Mouse (Mus musculus): ENCODE data around the gene Arl15. TPM values are rescaled to one million over a fixed set of nuclear protein-coding genes. Genes with fewer than 3 reads are reported as not detected.

The Arl15 gene
- polyA plus RNA-seq, 1 experiment from 2014 or later = 3.7 TPM

DNA sequence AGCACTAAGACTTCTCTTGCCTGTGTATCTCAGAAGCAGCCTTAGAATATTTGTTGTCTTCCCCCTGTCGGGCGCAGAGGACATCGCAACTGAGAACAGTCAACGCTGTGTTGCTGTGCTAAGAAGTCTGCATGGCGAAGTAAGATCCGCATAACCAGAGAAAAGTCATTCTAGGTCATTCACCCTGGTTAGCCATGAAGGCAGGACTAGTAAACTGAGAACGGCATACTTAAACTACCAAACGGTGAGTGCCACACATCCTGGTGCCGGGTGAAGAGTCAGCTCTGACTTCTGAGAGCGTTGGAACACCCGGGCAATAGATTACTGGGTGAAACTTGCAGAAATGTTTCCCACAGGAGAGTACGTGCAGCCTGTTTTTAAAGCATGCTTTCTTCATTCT lies 320.3 kb downstream of the Arl15 start:
- WGBS = 92% methylated on average over 12 of the region's 12 CpGs
- H3K4me2 ChIP-seq (replicated peaks; ENCODE audit: low read depth) = no peak overlapping the region
- DNase-seq (ENCODE audit: low spot score) (no peak), ATAC-seq (ENCODE audit: low FRiP score, low TSS enrichment) (no peak)
- no peak for TF ChIP-seq EP300 (optimal IDR thresholded peaks at IDR 0.05)
- TF ChIP-seq CTCF (IDR thresholded peaks at IDR 0.05; ENCODE audit: low read depth) = no peak
- H3K27me3 ChIP-seq (ENCODE audit: control insufficient read depth, insufficient read depth, low read length) = no peaks in the 10 kb centered on the region
- no peak overlapping the region for H3K4me3 ChIP-seq (ENCODE audit: low read depth, low read length)
- no peak overlapping the region for H3K27ac ChIP-seq (replicated peaks)
- H3K4me1 ChIP-seq (replicated peaks; ENCODE audit: control insufficient read depth, insufficient read depth) = no peaks in the 10 kb centered on the region
- no peaks in the 10 kb centered on the region for H3K9me3 ChIP-seq (ENCODE audit: control insufficient read depth, low read length)
- no peak overlapping the region for H3K9ac ChIP-seq (ENCODE audit: low read length)
- H3K36me3 ChIP-seq (ENCODE audit: control insufficient read depth, insufficient read depth, low read length) = no peaks in the 10 kb centered on the region

DNA sequence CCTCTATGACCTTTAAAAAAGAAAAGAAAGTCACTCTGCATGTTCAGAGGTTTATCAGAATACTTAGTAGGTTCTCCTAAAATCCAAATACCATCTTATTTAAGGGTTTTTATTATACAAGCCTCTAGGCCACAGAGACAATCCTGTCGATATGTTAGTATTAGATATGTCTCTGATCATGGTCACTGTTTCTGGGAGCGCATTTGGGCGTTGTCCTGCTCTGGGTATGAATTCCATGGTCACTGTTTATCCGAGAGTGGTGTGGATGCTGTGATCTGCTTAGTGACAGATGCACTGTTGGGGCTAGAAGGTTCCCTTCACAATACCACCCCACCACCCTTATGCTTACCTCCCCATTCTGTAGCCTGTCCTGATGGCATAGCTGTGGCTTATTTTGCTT lies 320.8 kb downstream of the Arl15 start:
- Histone ChIP-seq H3K4me2 (replicated peaks; ENCODE audit: low read depth) (no peak overlapping the region), H3K27ac (replicated peaks) (no peak overlapping the region), H3K4me3 (ENCODE audit: low read depth, low read length) (no peak overlapping the region), H3K4me1 (replicated peaks; ENCODE audit: control insufficient read depth, insufficient read depth) (no peaks in the 10 kb centered on the region), H3K9ac (ENCODE audit: low read length) (no peak overlapping the region), H3K9me3 (ENCODE audit: control insufficient read depth, low read length) (no peaks in the 10 kb centered on the region), H3K27me3 (ENCODE audit: control insufficient read depth, insufficient read depth, low read length) (no peaks in the 10 kb centered on the region), H3K36me3 (ENCODE audit: control insufficient read depth, insufficient read depth, low read length) (no peaks in the 10 kb centered on the region)
- ATAC-seq (ENCODE audit: low FRiP score, low TSS enrichment) (no peak), DNase-seq (ENCODE audit: low spot score) (no peak)
- WGBS = 94% methylated on average over 4 of the region's 4 CpGs
- TF ChIP-seq CTCF (IDR thresholded peaks at IDR 0.05; ENCODE audit: low read depth) (no peak), EP300 (optimal IDR thresholded peaks at IDR 0.05) (no peak)

DNA sequence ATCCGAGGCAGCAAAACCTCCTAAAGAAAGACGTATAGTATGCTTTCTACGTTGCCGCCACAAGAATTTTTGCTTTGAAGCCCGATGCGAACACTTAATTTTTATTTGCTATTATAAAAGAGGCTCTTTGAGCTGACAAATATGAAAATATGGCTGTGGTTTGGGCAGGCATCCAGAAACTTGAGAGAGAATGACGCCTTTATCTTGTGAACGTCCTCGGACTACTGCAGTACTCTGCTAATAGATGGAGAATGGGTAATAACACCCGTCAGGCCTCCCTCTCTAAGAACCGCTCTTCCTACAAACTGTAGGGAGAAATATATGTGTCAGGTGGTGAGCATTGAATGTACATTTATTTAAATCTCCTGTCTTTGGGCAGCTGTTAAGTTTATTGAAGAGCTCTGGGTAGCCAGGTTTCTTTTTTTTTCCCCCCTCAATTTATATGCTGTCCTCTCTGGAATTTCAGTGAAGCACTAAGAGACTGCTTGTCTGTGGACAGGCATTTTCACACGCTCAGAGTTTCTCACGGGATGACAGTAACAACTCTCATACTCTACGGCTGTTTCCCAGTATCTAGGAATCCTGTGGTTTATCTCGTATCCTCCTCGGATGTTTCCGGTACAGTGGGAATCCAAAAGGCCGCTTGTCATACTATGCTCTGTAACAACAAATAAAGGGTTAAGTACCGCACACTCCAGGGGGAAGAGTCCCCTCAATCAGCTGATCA lies 324.0 kb downstream of the Arl15 start:
- Histone ChIP-seq H3K4me1 (replicated peaks; ENCODE audit: control insufficient read depth, insufficient read depth) (no peaks in the 10 kb centered on the region), H3K4me2 (replicated peaks; ENCODE audit: low read depth) (no peak overlapping the region), H3K27ac (replicated peaks) (no peak overlapping the region), H3K4me3 (ENCODE audit: low read depth, low read length) (no peak overlapping the region), H3K27me3 (ENCODE audit: control insufficient read depth, insufficient read depth, low read length) (no peaks in the 10 kb centered on the region), H3K9me3 (ENCODE audit: control insufficient read depth, low read length) (no peaks in the 10 kb centered on the region), H3K9ac (ENCODE audit: low read length) (no peak overlapping the region), H3K36me3 (ENCODE audit: control insufficient read depth, insufficient read depth, low read length) (no peaks in the 10 kb centered on the region)
- 56% methylated on average over 19 of the region's 19 CpGs for whole genome bisulfite sequencing
- no peak for ATAC-seq (ENCODE audit: low FRiP score, low TSS enrichment)
- DNase-seq (ENCODE audit: low spot score) = no peak
- TF ChIP-seq CTCF (IDR thresholded peaks at IDR 0.05; ENCODE audit: low read depth) (no peak), EP300 (optimal IDR thresholded peaks at IDR 0.05) (no peak)

DNA sequence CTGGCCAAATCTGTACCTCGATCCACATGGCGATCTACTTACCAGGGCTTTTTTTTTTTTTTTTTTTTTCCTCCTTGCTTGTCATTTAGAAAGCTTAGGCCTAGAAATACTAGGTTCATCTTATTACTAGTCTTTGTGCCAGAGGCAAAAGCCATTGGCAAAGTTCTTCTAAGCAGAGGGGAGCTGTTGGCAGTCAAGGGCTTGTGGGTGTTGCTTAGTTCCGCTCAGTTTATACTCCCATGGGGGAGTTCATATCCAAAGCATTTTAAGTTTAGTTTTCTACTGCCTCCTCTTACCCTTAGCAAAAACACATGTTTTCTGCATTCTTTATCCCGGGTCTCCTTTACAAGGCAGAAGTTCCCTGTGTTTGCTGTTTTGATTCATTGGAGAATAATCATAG lies 325.5 kb downstream of the Arl15 start:
- Histone ChIP-seq H3K4me1 (replicated peaks; ENCODE audit: control insufficient read depth, insufficient read depth) (no peaks in the 10 kb centered on the region), H3K9ac (ENCODE audit: low read length) (no peak overlapping the region), H3K9me3 (ENCODE audit: control insufficient read depth, low read length) (no peaks in the 10 kb centered on the region), H3K4me3 (ENCODE audit: low read depth, low read length) (no peak overlapping the region), H3K36me3 (ENCODE audit: control insufficient read depth, insufficient read depth, low read length) (no peaks in the 10 kb centered on the region), H3K4me2 (replicated peaks; ENCODE audit: low read depth) (no peak overlapping the region), H3K27ac (replicated peaks) (no peak overlapping the region), H3K27me3 (ENCODE audit: control insufficient read depth, insufficient read depth, low read length) (no peaks in the 10 kb centered on the region)
- no peak for DNase-seq (ENCODE audit: low spot score)
- no peak for TF ChIP-seq CTCF (IDR thresholded peaks at IDR 0.05; ENCODE audit: low read depth)
- TF ChIP-seq EP300 (optimal IDR thresholded peaks at IDR 0.05) = no peak
- WGBS = 76% methylated on average over 4 of the region's 4 CpGs
- no peak for ATAC-seq (ENCODE audit: low FRiP score, low TSS enrichment)

DNA sequence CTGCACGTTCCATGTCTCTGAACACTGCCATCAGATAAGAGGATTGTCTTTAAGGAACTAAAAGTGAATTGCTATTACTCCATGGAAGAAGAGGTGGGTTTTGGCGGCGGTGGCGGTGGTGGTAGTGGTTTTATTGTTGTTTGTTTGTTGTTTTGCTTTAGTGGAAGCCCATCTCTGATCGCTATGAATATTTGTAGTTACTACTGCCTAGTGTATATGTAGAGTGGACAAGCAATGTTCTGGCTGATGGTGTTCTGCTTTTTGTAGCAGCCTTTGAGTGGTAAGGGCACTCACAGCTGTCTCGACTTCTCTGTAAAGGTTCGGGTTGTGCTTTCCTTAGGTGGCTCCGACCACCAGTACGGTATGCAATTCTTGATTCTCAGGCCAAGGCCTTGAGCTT lies 327.3 kb downstream of the Arl15 start:
- H3K36me3 ChIP-seq (ENCODE audit: control insufficient read depth, insufficient read depth, low read length) = no peaks in the 10 kb centered on the region
- H3K4me2 ChIP-seq (replicated peaks; ENCODE audit: low read depth) = no peak overlapping the region
- no peak for DNase-seq (ENCODE audit: low spot score)
- TF ChIP-seq CTCF (IDR thresholded peaks at IDR 0.05; ENCODE audit: low read depth) = no peak
- no peak for TF ChIP-seq EP300 (optimal IDR thresholded peaks at IDR 0.05)
- no peaks in the 10 kb centered on the region for H3K4me1 ChIP-seq (replicated peaks; ENCODE audit: control insufficient read depth, insufficient read depth)
- H3K9ac ChIP-seq (ENCODE audit: low read length) = no peak overlapping the region
- no peak overlapping the region for H3K4me3 ChIP-seq (ENCODE audit: low read depth, low read length)
- H3K27me3 ChIP-seq (ENCODE audit: control insufficient read depth, insufficient read depth, low read length) = no peaks in the 10 kb centered on the region
- 79% methylated on average over 9 of the region's 9 CpGs for WGBS
- no peaks in the 10 kb centered on the region for H3K9me3 ChIP-seq (ENCODE audit: control insufficient read depth, low read length)
- no peak overlapping the region for H3K27ac ChIP-seq (replicated peaks)
- no peak for ATAC-seq (ENCODE audit: low FRiP score, low TSS enrichment)

DNA sequence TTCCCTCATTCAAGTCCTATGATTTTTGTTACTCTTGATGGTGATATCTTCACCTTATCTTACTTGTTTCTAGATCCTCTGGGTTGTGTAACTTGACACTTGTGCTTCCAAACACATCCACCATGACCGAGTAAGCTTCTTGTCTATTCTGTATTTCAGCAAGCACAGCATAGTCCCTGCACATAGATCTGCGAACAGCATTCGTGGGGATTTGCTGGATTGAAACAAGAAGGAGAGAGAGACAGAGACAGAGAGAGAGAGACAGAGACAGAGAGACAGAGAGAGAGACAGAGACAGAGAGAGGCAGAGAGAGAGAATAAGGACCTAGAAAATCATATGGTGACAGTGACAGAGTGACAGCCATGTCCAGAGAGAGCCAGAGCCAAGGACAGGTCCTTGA lies 329.1 kb downstream of the Arl15 start:
- H3K27me3 ChIP-seq (ENCODE audit: control insufficient read depth, insufficient read depth, low read length) = no peaks in the 10 kb centered on the region
- H3K27ac ChIP-seq (replicated peaks) = no peak overlapping the region
- no peak for DNase-seq (ENCODE audit: low spot score)
- H3K4me2 ChIP-seq (replicated peaks; ENCODE audit: low read depth) = no peak overlapping the region
- H3K4me3 ChIP-seq (ENCODE audit: low read depth, low read length) = no peak overlapping the region
- no peak for ATAC-seq (ENCODE audit: low FRiP score, low TSS enrichment)
- no peaks in the 10 kb centered on the region for H3K4me1 ChIP-seq (replicated peaks; ENCODE audit: control insufficient read depth, insufficient read depth)
- 87% methylated on average over 3 of the region's 3 CpGs for WGBS
- no peak for TF ChIP-seq EP300 (optimal IDR thresholded peaks at IDR 0.05)
- no peak for TF ChIP-seq CTCF (IDR thresholded peaks at IDR 0.05; ENCODE audit: low read depth)
- no peaks in the 10 kb centered on the region for H3K36me3 ChIP-seq (ENCODE audit: control insufficient read depth, insufficient read depth, low read length)
- no peak overlapping the region for H3K9ac ChIP-seq (ENCODE audit: low read length)
- no peaks in the 10 kb centered on the region for H3K9me3 ChIP-seq (ENCODE audit: control insufficient read depth, low read length)
